Mouse (Mus musculus) liver (tissue): Measurements from ENCODE around the gene Gm6482.
"Not testable (repeated sequence)": the region's sequence is repeated elsewhere in the genome, so short reads cannot be mapped to it uniquely, and the experiment has no call there.

Experiments used
- DNase-seq: peaks from one replicate; pipeline ENCODE4 v3.0.0-alpha.2; 2020; ENCODE audit warnings: mixed read lengths

The Gm6482 gene

GRCm38 (mm10) chr14:41408181-41408580, at the start of gene Gm6482:
Gene Gm6482 (minus strand): TSS chr14:41408281.
- DNase-seq: not testable (repeated sequence)

GRCm38 (mm10) chr14:41453418-41453817, 45.3 kb upstream of the Gm6482 start, which contains the start of gene Gm7954:
Gene Gm7954 (minus strand): TSS chr14:41453518.
- DNase-seq: not testable (repeated sequence)

GRCm38 (mm10) chr14:41425393-41426075, 17.5 kb upstream of the Gm6482 start:
- peak; percentile 3 for DNase-seq

GRCm38 (mm10) chr14:41424694-41425093, 16.6 kb upstream of the Gm6482 start:
- DNase-seq: peak; percentile 0

GRCm38 (mm10) chr14:41386279-41386678, 21.8 kb downstream of the Gm6482 start, which contains the start of gene Gm7945:
Gene Gm7945 (minus strand): TSS chr14:41386379.
- DNase-seq: not testable (repeated sequence)
